Comparison of ENCODE assay signal across 11 mouse cellular contexts in the genomic region with DNA sequence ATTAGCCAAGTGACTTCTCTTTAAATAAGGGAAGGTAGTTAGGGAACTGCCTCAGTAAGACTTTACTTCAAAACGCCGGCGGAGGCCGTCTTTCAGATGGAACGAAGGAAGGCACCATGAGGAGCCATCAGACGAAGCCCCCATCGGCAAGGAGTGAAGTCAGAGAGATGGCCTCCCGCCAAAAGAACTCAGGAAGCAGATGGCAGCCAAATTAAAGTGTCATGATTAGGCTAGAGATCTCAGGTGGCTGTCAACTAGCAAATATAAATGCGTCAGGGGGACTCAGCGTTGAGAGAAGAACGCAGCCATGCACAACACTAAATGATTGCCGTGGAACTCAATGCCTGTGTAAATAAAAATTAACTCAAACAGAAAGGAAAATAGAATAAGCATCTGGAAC.
DNase-seq lines count a peak whose midpoint lies in the region; ATAC-seq lines count a peak whose summit lies in the region.
"Had no signal": no experiment of that assay in that cellular context is flagged by ENCODE, and none has a peak within 500 bp of the region (broad histone marks: within the 10 kb centered on the region; RNA-seq: fewer than 3 reads in every experiment).

No protein-coding gene starts in this region.

- no peaks in the 10 kb centered on the region for H3K36me3 ChIP-seq in limb, embryonic 11.5 days (ENCODE audit: control insufficient read depth, insufficient read depth, low read length)
- no peaks in the 10 kb centered on the region for H3K36me3 ChIP-seq in limb, embryonic 10.5 days
- no peaks in the 10 kb centered on the region for H3K36me3 ChIP-seq in liver, embryonic 12.5 days
- H3K36me3 ChIP-seq: lung, embryonic 15.5 days had no signal

- no peak for ATAC-seq in limb, embryonic 11.5 days (ENCODE audit: insufficient number of reproducible peaks, low FRiP score, low TSS enrichment, low read depth)
- no peak for ATAC-seq in liver, embryonic 12.5 days

- no peak overlapping the region for H3K4me2 ChIP-seq in limb, embryonic 11.5 days (ENCODE audit: low read depth, severe bottlenecking)
- no peak overlapping the region for H3K4me2 ChIP-seq in liver, embryonic 12.5 days
- H3K4me2 ChIP-seq: lung, embryonic 15.5 days had no signal

- DNase-seq in limb, embryonic 11.5 days (ENCODE audit: low spot score): peak; percentile 14
- no peak for DNase-seq in limb, embryonic 10.5 days (ENCODE audit: low spot score)
- peak; percentile 41 for DNase-seq in cerebellum, adult 11 months
- peak; percentile 60 for DNase-seq in cerebellum, adult 9-11 months
- DNase-seq in lung, postnatal 36 days: peak; percentile 19
- no peak for DNase-seq in ovary, postnatal 10 days (ENCODE audit: low spot score)
- DNase-seq in adrenal gland, adult 18-20 months (ENCODE audit: low spot score in 2 of 2): no peak
- DNase-seq: gastrocnemius, postnatal 36 days; thymus, postnatal 36 days had no signal

- H3K27me3 ChIP-seq in limb, embryonic 11.5 days (ENCODE audit: control insufficient read depth, insufficient read depth, low read length): no peaks in the 10 kb centered on the region
- H3K27me3 ChIP-seq in limb, embryonic 10.5 days (ENCODE audit: low read depth, poor library complexity, severe bottlenecking): no peaks in the 10 kb centered on the region
- no peaks in the 10 kb centered on the region for H3K27me3 ChIP-seq in liver, embryonic 12.5 days (replicated peaks)
- H3K27me3 ChIP-seq: lung, embryonic 15.5 days had no signal

- 85% methylated on average over 12 of the region's 12 CpGs for WGBS in limb, embryonic 11.5 days
- WGBS in limb, embryonic 10.5 days: 88% methylated on average over 12 of the region's 12 CpGs
- 86% methylated on average over 12 of the region's 12 CpGs for WGBS in liver, embryonic 12.5 days (ENCODE audit: insufficient replicate concordance)

- no peak overlapping the region for H3K9ac ChIP-seq in limb, embryonic 11.5 days (ENCODE audit: low read length)
- no peak overlapping the region for H3K9ac ChIP-seq in liver, embryonic 12.5 days
- H3K9ac ChIP-seq: lung, embryonic 15.5 days had no signal

- no peaks in the 10 kb centered on the region for H3K9me3 ChIP-seq in limb, embryonic 11.5 days (ENCODE audit: control insufficient read depth, low read length)
- H3K9me3 ChIP-seq in limb, embryonic 10.5 days (replicated peaks): no peaks in the 10 kb centered on the region
- no peaks in the 10 kb centered on the region for H3K9me3 ChIP-seq in liver, embryonic 12.5 days (replicated peaks)
- H3K9me3 ChIP-seq: lung, embryonic 15.5 days had no signal

- H3K4me3 ChIP-seq in limb, embryonic 11.5 days (ENCODE audit: low read depth, low read length): no peak overlapping the region
- no peak overlapping the region for H3K4me3 ChIP-seq in limb, embryonic 10.5 days
- no peak overlapping the region for H3K4me3 ChIP-seq in liver, embryonic 12.5 days
- H3K4me3 ChIP-seq: lung, embryonic 15.5 days had no signal

- H3K27ac ChIP-seq in limb, embryonic 11.5 days (replicated peaks; ENCODE audit: low read depth, low read length): no peak overlapping the region
- no peak overlapping the region for H3K27ac ChIP-seq in limb, embryonic 10.5 days
- H3K27ac ChIP-seq in liver, embryonic 12.5 days: no peak overlapping the region
- H3K27ac ChIP-seq: lung, embryonic 15.5 days had no signal

- peaks cover 7% of the 10 kb centered on the region for H3K4me1 ChIP-seq in limb, embryonic 11.5 days (ENCODE audit: control insufficient read depth, insufficient read depth, low read length)
- peaks cover 15% of the 10 kb centered on the region for H3K4me1 ChIP-seq in limb, embryonic 10.5 days
- H3K4me1 ChIP-seq in liver, embryonic 12.5 days: no peaks in the 10 kb centered on the region
- H3K4me1 ChIP-seq: lung, embryonic 15.5 days had no signal

Comparison
In these comparisons a context has a peak if more than half of its experiments do, and no peak if none do; other contexts are left out.
1. DNase-seq: peak in limb, embryonic 11.5 days (single experiment), cerebellum, adult 11 months (single experiment), cerebellum, adult 9-11 months (single experiment) and lung, postnatal 36 days (single experiment); none in limb, embryonic 10.5 days (single experiment), ovary, postnatal 10 days (single experiment) and adrenal gland, adult 18-20 months (0 of 2).